Mouse (Mus musculus): Measurements from ENCODE around the gene Clcnkb. TPM values are rescaled to one million over a fixed set of nuclear protein-coding genes. Genes with fewer than 3 reads are reported as not detected.
A peak's percentile ranks its signal among the peaks of the same experiment; 100 is the strongest.

Clcnkb gene
- not detected in 2 replicates for polyA plus RNA-seq (2014; fragmentation: Nextera tagmentation; extraction: Ambion mirVana)

DNA sequence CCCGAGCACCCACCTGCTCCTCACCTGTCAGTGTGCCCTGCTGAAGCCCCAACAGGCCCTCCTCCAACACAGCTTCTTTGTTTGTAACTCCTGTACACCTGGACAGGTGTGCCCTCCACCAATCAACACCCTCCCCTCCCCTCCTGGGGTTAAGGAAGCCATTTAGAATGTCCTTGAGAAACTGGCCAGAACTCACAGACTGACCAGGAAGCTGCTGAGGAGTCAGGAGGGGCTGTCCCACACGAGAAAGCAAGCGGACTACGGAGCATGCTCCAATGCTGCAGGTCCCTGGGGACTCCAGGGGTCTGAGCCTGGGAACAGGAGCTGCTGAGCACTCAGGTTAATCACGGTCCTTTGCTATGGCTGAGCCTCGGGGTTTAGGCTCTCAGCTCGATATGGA is at the start of gene Clcnkb:
Gene Clcnkb, minus strand, starts transcription at position 91 of the 400 bp plus-strand sequence.
- ATAC-seq (ENCODE audit: low read depth) (no peak), DNase-seq (ENCODE audit: low spot score) (no peak)
- H3K27ac ChIP-seq (replicated peaks; ENCODE audit: low read depth, low read length), result no peak within 1 kb of the TSS
- no peak within 1 kb of the TSS for H3K4me3 ChIP-seq (ENCODE audit: low read depth, low read length)
- no peak within 1 kb of the TSS for H3K4me2 ChIP-seq (ENCODE audit: low read depth, low read length)
- no peaks in the 10 kb centered on the region; the same call in 1 of the 2 replicates for H3K4me1 ChIP-seq (ENCODE audit: control insufficient read depth, insufficient read depth, low read length)
- H3K36me3 ChIP-seq (ENCODE audit: control insufficient read depth, insufficient read depth, low read length), result no peaks in the 10 kb centered on the region
- H3K9me3 ChIP-seq (ENCODE audit: control insufficient read depth, low read length), result no peaks in the 10 kb centered on the region; the same call in 1 of the 2 replicates
- 59% methylated on average over 6 of the region's 7 CpGs for WGBS
- 0 out of 2 replicates have a peak, but pooled peaks cover 5% of the 10 kb centered on the region for H3K27me3 ChIP-seq (replicated peaks; ENCODE audit: control insufficient read depth, insufficient read depth, low read length)
- H3K9ac ChIP-seq (ENCODE audit: low read depth, low read length), result no peak within 1 kb of the TSS

DNA sequence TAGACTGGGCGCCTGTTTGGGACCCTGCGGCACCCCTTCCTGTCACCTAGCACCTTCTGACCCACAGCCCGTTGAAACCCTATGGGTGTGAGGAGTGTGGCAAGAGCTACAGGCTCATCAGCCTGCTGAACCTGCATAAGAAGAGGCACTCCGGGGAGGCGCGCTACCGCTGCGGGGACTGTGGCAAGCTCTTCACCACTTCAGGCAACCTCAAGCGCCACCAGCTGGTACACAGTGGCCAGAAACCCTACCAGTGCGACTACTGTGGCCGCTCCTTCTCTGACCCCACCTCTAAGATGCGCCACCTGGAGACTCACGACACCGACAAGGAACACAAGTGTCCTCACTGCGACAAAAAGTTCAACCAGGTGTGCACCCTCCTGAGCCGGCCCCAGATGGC is 48.9 kb upstream of the Clcnkb start:
- Histone ChIP-seq H3K27me3 (replicated peaks; ENCODE audit: control insufficient read depth, insufficient read depth, low read length) (no peaks in the 10 kb centered on the region), H3K27ac (replicated peaks; ENCODE audit: low read depth, low read length) (no peak overlapping the region), H3K4me2 (ENCODE audit: low read depth, low read length) (no peak overlapping the region), H3K9me3 (ENCODE audit: control insufficient read depth, low read length) (no peaks in the 10 kb centered on the region), H3K36me3 (ENCODE audit: control insufficient read depth, insufficient read depth, low read length) (peaks cover 82% of the 10 kb centered on the region), H3K9ac (ENCODE audit: low read depth, low read length) (no peak overlapping the region), H3K4me3 (ENCODE audit: low read depth, low read length) (no peak overlapping the region), H3K4me1 (ENCODE audit: control insufficient read depth, insufficient read depth, low read length) (no peaks in the 10 kb centered on the region)
- ATAC-seq (ENCODE audit: low read depth), result no peak
- WGBS, result 75% methylated on average over 16 of the region's 16 CpGs
- DNase-seq (ENCODE audit: low spot score), result no peak

DNA sequence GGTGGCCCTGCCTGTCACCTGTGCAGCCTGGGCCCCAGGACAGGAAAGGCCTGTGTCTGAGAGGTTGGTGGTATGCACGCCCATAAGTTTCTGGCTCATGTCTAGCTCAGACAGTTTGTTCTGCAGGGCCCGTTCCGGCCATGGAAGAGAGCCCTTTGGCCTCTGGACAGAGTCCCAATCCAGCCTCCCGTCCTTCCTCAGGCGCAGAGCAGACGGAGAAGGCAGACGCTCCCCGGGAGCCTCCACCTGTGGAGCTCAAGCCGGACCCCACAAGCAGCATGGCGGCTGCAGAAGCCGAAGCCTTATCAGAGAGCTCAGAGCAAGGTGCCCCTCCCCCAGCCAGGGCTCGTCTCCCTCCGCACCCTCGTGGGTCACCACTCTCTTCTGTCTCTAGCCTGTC is 47.7 kb upstream of the Clcnkb start:
- Histone ChIP-seq H3K4me2 (ENCODE audit: low read depth, low read length) (no peak overlapping the region), H3K4me1 (ENCODE audit: control insufficient read depth, insufficient read depth, low read length) (peaks cover under 1% of the 10 kb centered on the region; the same call in 1 of the 2 replicates), H3K36me3 (ENCODE audit: control insufficient read depth, insufficient read depth, low read length) (peaks cover 70% of the 10 kb centered on the region), H3K9me3 (ENCODE audit: control insufficient read depth, low read length) (no peaks in the 10 kb centered on the region), H3K4me3 (ENCODE audit: low read depth, low read length) (no peak overlapping the region), H3K9ac (ENCODE audit: low read depth, low read length) (no peak overlapping the region), H3K27ac (replicated peaks; ENCODE audit: low read depth, low read length) (no peak overlapping the region), H3K27me3 (replicated peaks; ENCODE audit: control insufficient read depth, insufficient read depth, low read length) (no peaks in the 10 kb centered on the region)
- no peak for DNase-seq (ENCODE audit: low spot score)
- 79% methylated on average over 12 of the region's 14 CpGs for WGBS
- ATAC-seq (ENCODE audit: low read depth), result no peak

DNA sequence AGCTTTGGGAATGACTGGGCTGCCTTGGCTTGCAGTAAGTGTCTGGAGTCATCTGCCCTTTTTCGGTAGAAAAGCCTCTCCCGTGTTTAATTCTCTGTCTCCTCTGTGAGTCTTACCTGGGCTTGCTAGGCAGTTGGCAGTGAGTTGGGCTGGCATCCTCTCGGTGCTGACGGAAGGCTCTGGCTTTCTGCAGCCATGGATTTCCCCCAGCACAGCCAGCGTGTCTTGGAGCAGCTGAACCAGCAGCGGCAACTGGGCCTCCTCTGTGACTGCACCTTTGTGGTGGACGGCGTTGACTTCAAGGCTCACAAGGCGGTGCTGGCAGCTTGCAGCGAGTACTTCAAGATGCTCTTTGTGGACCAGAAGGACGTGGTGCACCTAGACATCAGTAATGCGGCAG is 45.8 kb upstream of the Clcnkb start:
- 89% methylated on average over 12 of the region's 12 CpGs for WGBS
- H3K36me3 ChIP-seq (ENCODE audit: control insufficient read depth, insufficient read depth, low read length), result peaks cover 53% of the 10 kb centered on the region
- peaks cover 6% of the 10 kb centered on the region for H3K4me1 ChIP-seq (ENCODE audit: control insufficient read depth, insufficient read depth, low read length)
- H3K4me3 ChIP-seq (ENCODE audit: low read depth, low read length), result no peak overlapping the region
- ATAC-seq (ENCODE audit: low read depth) (no peak), DNase-seq (ENCODE audit: low spot score) (no peak)
- H3K27me3 ChIP-seq (replicated peaks; ENCODE audit: control insufficient read depth, insufficient read depth, low read length), result no peaks in the 10 kb centered on the region
- no peak overlapping the region for H3K4me2 ChIP-seq (ENCODE audit: low read depth, low read length)
- no peak overlapping the region for H3K9ac ChIP-seq (ENCODE audit: low read depth, low read length)
- H3K27ac ChIP-seq (replicated peaks; ENCODE audit: low read depth, low read length), result no peak overlapping the region
- H3K9me3 ChIP-seq (ENCODE audit: control insufficient read depth, low read length), result no peaks in the 10 kb centered on the region

DNA sequence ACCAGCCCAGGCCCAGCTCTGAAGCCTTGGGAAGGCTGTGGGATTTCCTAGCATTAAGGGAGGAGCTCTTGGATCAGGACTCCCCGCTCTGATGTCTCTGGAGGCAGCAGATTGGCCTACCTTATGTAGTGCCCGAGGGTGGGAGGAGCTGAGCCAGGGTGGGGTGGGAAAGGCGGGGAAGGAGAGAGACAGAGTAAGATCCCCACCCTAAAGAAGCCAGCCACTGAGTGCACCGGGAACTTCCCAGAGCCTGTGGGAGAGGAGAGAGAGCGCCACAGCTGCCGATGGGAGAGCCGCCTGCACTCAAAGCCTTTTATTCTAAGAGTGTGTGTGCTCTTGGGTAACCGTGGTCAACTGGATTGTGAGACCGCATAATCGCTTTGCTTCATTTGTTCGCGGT is 45.3 kb upstream of the Clcnkb start:
- 68% methylated on average over 12 of the region's 12 CpGs for WGBS
- ATAC-seq (ENCODE audit: low read depth) (no peak), DNase-seq (ENCODE audit: low spot score) (peak; percentile 41)
- no peak overlapping the region for H3K4me2 ChIP-seq (ENCODE audit: low read depth, low read length)
- no peaks in the 10 kb centered on the region for H3K27me3 ChIP-seq (replicated peaks; ENCODE audit: control insufficient read depth, insufficient read depth, low read length)
- no peak overlapping the region for H3K9ac ChIP-seq (ENCODE audit: low read depth, low read length)
- no peak overlapping the region for H3K4me3 ChIP-seq (ENCODE audit: low read depth, low read length)
- H3K4me1 ChIP-seq (ENCODE audit: control insufficient read depth, insufficient read depth, low read length), result peaks cover 6% of the 10 kb centered on the region
- H3K36me3 ChIP-seq (ENCODE audit: control insufficient read depth, insufficient read depth, low read length), result peaks cover 48% of the 10 kb centered on the region
- no peaks in the 10 kb centered on the region for H3K9me3 ChIP-seq (ENCODE audit: control insufficient read depth, low read length)
- H3K27ac ChIP-seq (replicated peaks; ENCODE audit: low read depth, low read length), result no peak overlapping the region

DNA sequence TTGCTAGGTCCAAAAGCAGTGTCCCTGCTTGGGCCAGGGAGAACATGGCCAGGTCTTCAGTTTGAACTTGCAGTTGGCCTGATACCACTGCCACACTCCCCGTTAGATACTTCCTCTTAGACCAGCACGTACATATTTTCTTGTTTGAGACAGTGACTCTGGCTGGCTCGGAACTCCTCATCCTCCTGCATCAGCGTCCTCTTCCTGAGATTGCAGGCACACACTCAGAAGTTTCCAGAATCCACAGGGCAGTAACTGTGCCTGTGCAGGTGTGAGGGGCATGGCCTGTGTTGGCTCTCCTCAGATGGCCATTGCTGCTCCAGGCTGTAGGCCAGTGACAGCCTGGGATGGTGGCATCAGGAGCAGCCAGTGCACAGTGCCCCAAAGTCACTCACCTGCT is 44.7 kb upstream of the Clcnkb start:
- 94% methylated on average over 4 of the region's 4 CpGs for WGBS
- H3K4me2 ChIP-seq (ENCODE audit: low read depth, low read length), result no peak overlapping the region
- H3K9ac ChIP-seq (ENCODE audit: low read depth, low read length), result no peak overlapping the region
- DNase-seq (ENCODE audit: low spot score) (no peak), ATAC-seq (ENCODE audit: low read depth) (no peak)
- no peak overlapping the region for H3K27ac ChIP-seq (replicated peaks; ENCODE audit: low read depth, low read length)
- no peak overlapping the region for H3K4me3 ChIP-seq (ENCODE audit: low read depth, low read length)
- no peaks in the 10 kb centered on the region for H3K27me3 ChIP-seq (replicated peaks; ENCODE audit: control insufficient read depth, insufficient read depth, low read length)
- H3K4me1 ChIP-seq (ENCODE audit: control insufficient read depth, insufficient read depth, low read length), result peaks cover 6% of the 10 kb centered on the region
- no peaks in the 10 kb centered on the region for H3K9me3 ChIP-seq (ENCODE audit: control insufficient read depth, low read length)
- peaks cover 42% of the 10 kb centered on the region for H3K36me3 ChIP-seq (ENCODE audit: control insufficient read depth, insufficient read depth, low read length)

DNA sequence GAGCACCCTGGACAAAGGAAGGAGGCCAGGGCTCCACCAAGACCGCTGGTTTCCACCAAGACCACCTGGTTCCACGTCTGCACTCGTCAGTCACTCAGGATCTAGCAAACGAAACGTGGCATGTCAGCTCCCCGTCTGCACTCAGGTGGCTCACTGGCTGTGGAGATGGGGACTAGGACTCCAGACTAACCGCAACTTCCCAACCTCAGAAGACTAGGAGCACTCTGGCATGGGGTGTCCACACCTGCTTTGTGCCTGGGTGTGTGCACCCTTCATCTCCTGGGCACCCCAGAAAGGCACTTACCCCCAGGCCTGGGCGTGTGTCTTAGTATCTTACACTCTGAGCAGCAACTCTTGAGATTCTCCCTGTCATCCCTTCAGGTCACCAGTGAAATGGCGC is 44.0 kb upstream of the Clcnkb start:
- no peak overlapping the region for H3K9ac ChIP-seq (ENCODE audit: low read depth, low read length)
- no peak overlapping the region for H3K4me3 ChIP-seq (ENCODE audit: low read depth, low read length)
- H3K27ac ChIP-seq (replicated peaks; ENCODE audit: low read depth, low read length), result no peak overlapping the region
- H3K27me3 ChIP-seq (replicated peaks; ENCODE audit: control insufficient read depth, insufficient read depth, low read length), result no peaks in the 10 kb centered on the region
- no peak for DNase-seq (ENCODE audit: low spot score)
- WGBS, result 87% methylated on average over 9 of the region's 9 CpGs
- H3K4me1 ChIP-seq (ENCODE audit: control insufficient read depth, insufficient read depth, low read length), result peaks cover 6% of the 10 kb centered on the region
- no peak for ATAC-seq (ENCODE audit: low read depth)
- no peaks in the 10 kb centered on the region for H3K9me3 ChIP-seq (ENCODE audit: control insufficient read depth, low read length)
- no peak overlapping the region for H3K4me2 ChIP-seq (ENCODE audit: low read depth, low read length)
- peaks cover 37% of the 10 kb centered on the region for H3K36me3 ChIP-seq (ENCODE audit: control insufficient read depth, insufficient read depth, low read length)

DNA sequence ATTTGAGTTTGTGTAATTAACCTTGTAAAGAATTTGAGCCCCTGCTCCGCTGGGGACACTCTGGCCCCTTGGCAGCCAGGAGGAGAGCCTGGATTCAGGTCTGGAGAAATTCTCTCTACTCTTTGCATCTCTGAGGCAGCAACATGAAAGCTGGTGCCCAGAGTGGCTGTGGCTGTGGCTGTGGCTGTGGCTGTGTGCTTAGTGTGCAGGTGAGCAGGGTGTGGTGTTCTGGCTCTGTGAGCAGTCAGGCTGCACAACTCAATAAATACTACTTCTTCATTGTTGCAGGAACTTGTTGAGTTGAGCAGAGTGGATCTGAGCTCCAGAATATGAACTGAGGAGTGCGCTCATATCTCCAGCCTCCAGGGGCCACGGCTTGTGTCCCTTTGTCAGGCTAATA is 43.1 kb upstream of the Clcnkb start:
- Histone ChIP-seq H3K9me3 (ENCODE audit: control insufficient read depth, low read length) (no peaks in the 10 kb centered on the region), H3K27me3 (replicated peaks; ENCODE audit: control insufficient read depth, insufficient read depth, low read length) (no peaks in the 10 kb centered on the region), H3K4me2 (ENCODE audit: low read depth, low read length) (no peak overlapping the region), H3K27ac (replicated peaks; ENCODE audit: low read depth, low read length) (peak overlapping the region; percentile 63; the same call in 1 of the 2 replicates), H3K4me1 (ENCODE audit: control insufficient read depth, insufficient read depth, low read length) (peaks cover 6% of the 10 kb centered on the region), H3K9ac (ENCODE audit: low read depth, low read length) (no peak overlapping the region), H3K4me3 (ENCODE audit: low read depth, low read length) (no peak overlapping the region), H3K36me3 (ENCODE audit: control insufficient read depth, insufficient read depth, low read length) (peaks cover 31% of the 10 kb centered on the region)
- DNase-seq (ENCODE audit: low spot score) (no peak), ATAC-seq (ENCODE audit: low read depth) (peak; percentile 4; the same call in 1 of the 2 replicates)
- WGBS, result 59% methylated on average over 3 of the region's 3 CpGs

DNA sequence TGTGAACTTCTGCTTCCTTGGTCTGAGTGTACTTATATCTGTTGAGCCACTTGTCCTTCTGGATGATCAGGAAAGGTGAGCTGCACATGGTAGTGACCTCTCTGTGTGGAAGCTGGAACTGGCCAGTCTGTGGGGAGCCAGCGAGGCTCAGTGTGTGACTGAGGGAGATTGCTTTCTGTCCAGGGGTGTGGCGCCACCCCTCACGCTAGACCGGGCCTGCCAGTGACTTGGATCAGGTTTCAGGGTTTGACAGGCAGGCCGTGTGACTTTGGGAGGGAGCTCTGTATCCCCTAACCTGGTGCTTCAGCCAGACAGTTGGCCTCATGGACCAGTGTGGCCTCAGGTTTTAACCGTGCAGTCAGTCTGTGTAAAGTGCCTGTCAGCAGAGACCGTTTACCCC is 42.4 kb upstream of the Clcnkb start:
- H3K4me1 ChIP-seq (ENCODE audit: control insufficient read depth, insufficient read depth, low read length), result peaks cover 6% of the 10 kb centered on the region
- peak overlapping the region; percentile 63 for H3K27ac ChIP-seq (replicated peaks; ENCODE audit: low read depth, low read length)
- H3K4me3 ChIP-seq (ENCODE audit: low read depth, low read length), result no peak overlapping the region
- H3K9ac ChIP-seq (ENCODE audit: low read depth, low read length), result peak overlapping the region; percentile 11; the same call in 1 of the 2 replicates
- no peaks in the 10 kb centered on the region for H3K9me3 ChIP-seq (ENCODE audit: control insufficient read depth, low read length)
- H3K27me3 ChIP-seq (replicated peaks; ENCODE audit: control insufficient read depth, insufficient read depth, low read length), result no peaks in the 10 kb centered on the region
- H3K4me2 ChIP-seq (ENCODE audit: low read depth, low read length), result no peak overlapping the region; the same call in 1 of the 2 replicates
- H3K36me3 ChIP-seq (ENCODE audit: control insufficient read depth, insufficient read depth, low read length), result peaks cover 25% of the 10 kb centered on the region
- peak; percentile 69 for DNase-seq (ENCODE audit: low spot score)
- WGBS, result 16% methylated on average over 7 of the region's 7 CpGs
- peak; percentile 48 for ATAC-seq (ENCODE audit: low read depth)

All from embryonic facial prominence, embryonic 14.5 days (tissue).